Mouse (Mus musculus): Measurements from ENCODE around the gene Btbd9.

DNA sequence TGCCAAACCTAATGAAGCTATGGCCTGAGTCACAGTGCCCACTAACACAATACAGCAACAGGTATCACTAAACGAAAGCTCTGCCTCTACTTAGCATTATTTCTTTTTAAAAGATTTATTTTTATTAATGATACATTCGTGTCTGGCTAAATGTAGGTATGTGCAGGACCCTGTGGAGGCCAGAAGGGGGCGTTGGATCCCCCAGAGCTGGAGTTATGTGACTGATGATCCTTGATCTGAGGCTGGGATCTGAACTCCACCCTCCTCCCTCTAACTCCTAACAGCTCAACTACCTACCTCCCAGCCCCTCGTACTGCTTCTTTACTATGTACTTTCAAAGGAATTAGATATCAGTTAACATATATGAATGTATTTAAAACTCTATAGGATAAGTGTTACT is 45.2 kb upstream of the Btbd9 start:
- no peak for TF ChIP-seq CTCF (IDR thresholded peaks at IDR 0.05; ENCODE audit: control insufficient read depth, insufficient read depth, low read length)
- no peak for TF ChIP-seq POLR2A (IDR thresholded peaks at IDR 0.05; ENCODE audit: borderline replicate concordance, control insufficient read depth, low read depth, low read length)
